ENCODE assay signal across 11 mouse cellular contexts in the genomic region with DNA sequence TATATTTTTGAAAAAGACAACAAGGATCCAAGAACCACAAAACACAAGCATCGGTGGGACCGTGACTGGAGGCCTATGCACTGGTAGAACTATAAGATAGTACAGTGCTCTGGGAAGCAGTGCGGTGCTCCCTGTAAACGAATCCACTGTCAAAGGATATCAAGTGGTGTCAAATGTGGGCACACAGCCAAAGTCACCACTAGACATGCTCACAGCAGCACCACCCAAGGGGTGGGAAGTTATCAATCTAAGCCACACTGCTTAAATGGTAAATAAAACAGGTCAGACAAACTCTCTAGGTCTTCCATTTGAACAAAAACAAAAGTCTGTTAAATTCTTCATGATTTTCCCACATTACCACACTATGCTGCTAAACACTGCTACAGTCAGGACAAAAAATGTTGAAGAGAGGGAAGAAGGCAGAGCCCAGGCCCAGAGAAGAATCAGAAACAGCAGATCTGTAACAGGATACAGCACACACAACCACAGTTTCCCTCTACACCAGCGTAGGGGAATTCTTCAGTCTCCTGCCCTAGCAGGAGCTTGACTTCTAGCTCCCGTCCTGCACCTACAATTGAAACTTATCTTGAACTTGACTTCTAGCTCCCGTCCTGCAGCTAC. TPM values are rescaled to one million over a fixed set of nuclear protein-coding genes. Genes with fewer than 3 reads are reported as not detected.
DNase-seq lines count a peak whose midpoint lies in the region; ATAC-seq and TF ChIP-seq lines count a peak whose summit lies in the region.
"Had no signal": no experiment of that assay in that cellular context is flagged by ENCODE, and none has a peak within 500 bp of the region (broad histone marks: within the 10 kb centered on the region; RNA-seq: fewer than 3 reads in every experiment).

No protein-coding gene starts in this region.

- H3K4me1 ChIP-seq in liver, embryonic 14.5 days (replicated peaks; ENCODE audit: control insufficient read depth in 2 of 2, insufficient read depth in 2 of 2, low read length in 1 of 2): peaks cover 33 to 43% of the 10 kb centered on the region in 2 experiments
- H3K4me1 ChIP-seq in small intestine, adult 2 months (ENCODE audit: control insufficient read depth, insufficient read depth, insufficient read length, low read length): peaks cover 28% of the 10 kb centered on the region
- peaks cover 24% of the 10 kb centered on the region for H3K4me1 ChIP-seq in forebrain, embryonic 16.5 days (replicated peaks; ENCODE audit: control insufficient read depth, insufficient read depth, low read length)

- H3K36me3 ChIP-seq in liver, embryonic 14.5 days (replicated peaks; ENCODE audit: control insufficient read depth, insufficient read depth, low read depth): peaks cover 72% of the 10 kb centered on the region
- peaks cover 42% of the 10 kb centered on the region for H3K36me3 ChIP-seq in small intestine, adult 2 months (ENCODE audit: control insufficient read depth, insufficient read depth, low read length)
- peaks cover 31% of the 10 kb centered on the region for H3K36me3 ChIP-seq in forebrain, embryonic 16.5 days (ENCODE audit: control insufficient read depth, insufficient read depth)

- TF ChIP-seq EP300 in liver, embryonic 14.5 days (IDR thresholded peaks at IDR 0.05; ENCODE audit: low read depth): peak; percentile 66

- H3K4me3 ChIP-seq in liver, embryonic 14.5 days (ENCODE audit: insufficient read depth in 1 of 2, low read depth in 2 of 2, low read length in 2 of 2): peak overlapping the region; percentile 39 to 46
- no peak overlapping the region for H3K4me3 ChIP-seq in small intestine, adult 2 months (ENCODE audit: low read depth, low read length)
- no peak overlapping the region for H3K4me3 ChIP-seq in forebrain, embryonic 16.5 days (replicated peaks; ENCODE audit: low read length)
- H3K4me3 ChIP-seq: midbrain, embryonic 12.5 days had no signal

- H3K9ac ChIP-seq in liver, embryonic 14.5 days (replicated peaks): peak overlapping the region; percentile 61
- no peak overlapping the region for H3K9ac ChIP-seq in forebrain, embryonic 16.5 days (replicated peaks; ENCODE audit: low read depth, low read length)
- H3K9ac ChIP-seq: midbrain, embryonic 12.5 days had no signal

- intact Hi-C loops in gastrocnemius, postnatal 36 days (cut with DNase I): loop anchor here (5.0 kb wide), 1 partner anchor 61 kb away; a partner anchor contains a TSS

- TF ChIP-seq CTCF in liver, embryonic 14.5 days (IDR thresholded peaks at IDR 0.05; ENCODE audit: low read depth): 0 out of 2 replicates have a peak, but pooled peaks have one; percentile 12
- no peak for TF ChIP-seq CTCF in small intestine, adult 2 months (IDR thresholded peaks at IDR 0.05; ENCODE audit: extremely low read depth, insufficient read length, insufficient replicate concordance, low read depth, low read length)

- 10% methylated on average over 7 of the region's 7 CpGs for WGBS in liver, embryonic 14.5 days (ENCODE audit: insufficient replicate concordance)
- WGBS in small intestine, adult 2 months: 31% methylated on average over 7 of the region's 7 CpGs
- 76% methylated on average over 7 of the region's 7 CpGs for WGBS in forebrain, embryonic 16.5 days

- no peak for TF ChIP-seq POLR2A in small intestine, adult 2 months (IDR thresholded peaks at IDR 0.05; ENCODE audit: low read depth, low read length)

- peak overlapping the region; percentile 74 for H3K4me2 ChIP-seq in liver, embryonic 14.5 days (ENCODE audit: low read depth)
- H3K4me2 ChIP-seq in forebrain, embryonic 16.5 days (ENCODE audit: low read length): no peak overlapping the region
- H3K4me2 ChIP-seq: midbrain, embryonic 12.5 days had no signal

- H3K27ac ChIP-seq in liver, embryonic 14.5 days: peak overlapping the region; percentile 94
- peak overlapping the region; percentile 73 for H3K27ac ChIP-seq in small intestine, adult 2 months (ENCODE audit: insufficient read depth, low read depth, low read length)
- no peak overlapping the region for H3K27ac ChIP-seq in forebrain, embryonic 16.5 days (ENCODE audit: low read length)
- H3K27ac ChIP-seq: midbrain, embryonic 12.5 days had no signal

- peak; percentile 65 for ATAC-seq in common myeloid progenitor, adult 5-6 weeks (replicated peaks; ENCODE audit: low read depth, poor library complexity, severe bottlenecking)
- ATAC-seq in liver, embryonic 14.5 days (ENCODE audit: insufficient read depth): peak; percentile 85
- ATAC-seq in forebrain, embryonic 16.5 days: no peak
- ATAC-seq: forebrain, embryonic 14.5 days had no signal

- DNase-seq in gastrocnemius, postnatal 25 days: peak; percentile 5
- DNase-seq in gastrocnemius, postnatal 36 days: no peak
- DNase-seq in liver, embryonic 14.5 days (ENCODE audit: low read depth in 3 of 3, low spot score in 3 of 3): peak; percentile 73 to 78 (median 75)
- DNase-seq in kidney, adult 11 months: no peak
- no peak for DNase-seq in embryo, embryonic 9.5 days (ENCODE audit: extremely low spot score)
- DNase-seq: kidney, postnatal 14 days had no signal

- H3K9me3 ChIP-seq in liver, embryonic 14.5 days (ENCODE audit: control insufficient read depth, low read length): no peaks in the 10 kb centered on the region
- no peaks in the 10 kb centered on the region for H3K9me3 ChIP-seq in forebrain, embryonic 16.5 days (ENCODE audit: control insufficient read depth, low read length)
- H3K9me3 ChIP-seq: midbrain, embryonic 12.5 days had no signal

- H3K27me3 ChIP-seq in liver, embryonic 14.5 days (ENCODE audit: control insufficient read depth, insufficient read depth, low read length): no peaks in the 10 kb centered on the region
- H3K27me3 ChIP-seq in small intestine, adult 2 months (ENCODE audit: control insufficient read depth, insufficient read depth, low read length): no peaks in the 10 kb centered on the region
- no peaks in the 10 kb centered on the region for H3K27me3 ChIP-seq in forebrain, embryonic 16.5 days (replicated peaks; ENCODE audit: control insufficient read depth, insufficient read depth, low read length)
- H3K27me3 ChIP-seq: midbrain, embryonic 12.5 days had no signal

RNA-seq across cellular contexts. Expression of a gene that starts 5.6 kb away (rescaled TPM):
- total RNA-seq in gastrocnemius, postnatal 25 days (2021): 10 to 100 TPM; 74.9 to 77.3 TPM
- 10 to 100 TPM; 80.1 to 89.9 TPM for total RNA-seq in gastrocnemius, postnatal 36 days (2021)
- 34.7 and 47.1 TPM in 2 replicates for total RNA-seq in common myeloid progenitor, adult 5-6 weeks (2017)
- polyA plus RNA-seq in liver, embryonic 14.5 days (2012; rRNA removed): 54.1 and 65.5 TPM in 2 replicates
- 53.4 and 58.3 TPM in 2 replicates for polyA plus RNA-seq in liver, embryonic 14.5 days (2014; fragmentation: Nextera tagmentation; extraction: Ambion mirVana)
- 66.7 and 67.2 TPM in 2 replicates for polyA plus RNA-seq in small intestine, adult 2 months (2012; rRNA removed)
- 84.5 and 84.7 TPM in 2 replicates for polyA plus RNA-seq in forebrain, embryonic 16.5 days (2015; fragmentation: Nextera tagmentation; extraction: Ambion mirVana)

Comparison
In these comparisons a context has a peak if more than half of its experiments do, and no peak if none do; other contexts are left out.
1. DNase-seq: peak in gastrocnemius, postnatal 25 days (single experiment) and liver, embryonic 14.5 days (3 of 3); none in gastrocnemius, postnatal 36 days (0 of 2), kidney, adult 11 months (single experiment) and embryo, embryonic 9.5 days (single experiment).
2. H3K4me3 ChIP-seq: peak in liver, embryonic 14.5 days (2 of 2); none in small intestine, adult 2 months (single experiment) and forebrain, embryonic 16.5 days (single experiment).